In genomic region chr6:53698128-53698749, GRCm38 (mm10) we compare ENCODE assay signal across 8 mouse cellular contexts.
DNase-seq lines count a peak whose midpoint lies in the region; ATAC-seq and TF ChIP-seq lines count a peak whose summit lies in the region.
"Had no signal": no experiment of that assay in that cellular context is flagged by ENCODE, and none has a peak within 500 bp of the region (broad histone marks: within the 10 kb centered on the region; RNA-seq: fewer than 3 reads in every experiment).

No protein-coding gene starts in this region.

- TF ChIP-seq CTCF in lung, embryonic 14.5 days (IDR thresholded peaks at IDR 0.05; ENCODE audit: low read depth) = no peak

- peak; percentile 47; the same call in 1 of the 2 replicates for ATAC-seq in lung, embryonic 14.5 days (ENCODE audit: insufficient read depth)
- peak; percentile 88 for ATAC-seq in embryonic facial prominence, embryonic 14.5 days (ENCODE audit: low read depth)
- ATAC-seq in intestine, embryonic 15.5 days = no peak
- no peak for ATAC-seq in cerebellum, adult (ENCODE audit: insufficient number of reproducible peaks, low FRiP score, low TSS enrichment)
- ATAC-seq: Patski had no signal

- peak overlapping the region; percentile 45 for H3K4me2 ChIP-seq in lung, embryonic 14.5 days
- H3K4me2 ChIP-seq in embryonic facial prominence, embryonic 14.5 days (ENCODE audit: low read depth, low read length) = peak overlapping the region; percentile 37
- peak overlapping the region; percentile 34 for H3K4me2 ChIP-seq in intestine, embryonic 15.5 days (replicated peaks)

- no peak overlapping the region for H3K9ac ChIP-seq in lung, embryonic 14.5 days
- H3K9ac ChIP-seq in embryonic facial prominence, embryonic 14.5 days (ENCODE audit: low read depth, low read length) = no peak overlapping the region
- H3K9ac ChIP-seq in intestine, embryonic 15.5 days = no peak overlapping the region

- H3K4me3 ChIP-seq in lung, embryonic 14.5 days (ENCODE audit: low read depth, low read length) = no peak overlapping the region
- no peak overlapping the region for H3K4me3 ChIP-seq in embryonic facial prominence, embryonic 14.5 days (ENCODE audit: low read depth, low read length)
- H3K4me3 ChIP-seq in intestine, embryonic 15.5 days (replicated peaks) = no peak overlapping the region

- peak; percentile 53 for DNase-seq in lung, embryonic 14.5 days
- DNase-seq in lung, postnatal 36 days = no peak
- peak; percentile 66 for DNase-seq in embryonic facial prominence, embryonic 14.5 days (ENCODE audit: low spot score)
- DNase-seq in retina, postnatal 7 days (ENCODE audit: low read depth, low spot score) = peak; percentile 11
- no peak for DNase-seq in gastrocnemius, adult 18-20 months (ENCODE audit: low spot score)

- H3K9me3 ChIP-seq in lung, embryonic 14.5 days (ENCODE audit: low read depth, low read length) = no peaks in the 10 kb centered on the region
- H3K9me3 ChIP-seq in embryonic facial prominence, embryonic 14.5 days (ENCODE audit: control insufficient read depth, low read length) = no peaks in the 10 kb centered on the region
- H3K9me3 ChIP-seq in intestine, embryonic 15.5 days = no peaks in the 10 kb centered on the region

- H3K4me1 ChIP-seq in lung, embryonic 14.5 days (ENCODE audit: insufficient read depth) = peaks cover 3% of the 10 kb centered on the region; the same call in 1 of the 2 replicates
- H3K4me1 ChIP-seq in embryonic facial prominence, embryonic 14.5 days (ENCODE audit: control insufficient read depth, insufficient read depth, low read length) = peaks cover 17% of the 10 kb centered on the region
- no peaks in the 10 kb centered on the region for H3K4me1 ChIP-seq in intestine, embryonic 15.5 days (replicated peaks)

- H3K27me3 ChIP-seq in lung, embryonic 14.5 days (ENCODE audit: insufficient read depth, low read length) = no peaks in the 10 kb centered on the region
- H3K27me3 ChIP-seq in embryonic facial prominence, embryonic 14.5 days (replicated peaks; ENCODE audit: control insufficient read depth, insufficient read depth, low read length) = no peaks in the 10 kb centered on the region
- no peaks in the 10 kb centered on the region for H3K27me3 ChIP-seq in intestine, embryonic 15.5 days (replicated peaks)
- H3K27me3 ChIP-seq: Patski had no signal

- H3K27ac ChIP-seq in lung, embryonic 14.5 days (ENCODE audit: low read depth) = no peak overlapping the region
- no peak overlapping the region for H3K27ac ChIP-seq in embryonic facial prominence, embryonic 14.5 days (replicated peaks; ENCODE audit: low read depth, low read length)
- H3K27ac ChIP-seq in intestine, embryonic 15.5 days = no peak overlapping the region

- WGBS in lung, embryonic 14.5 days = 13% methylated on average over 15 of the region's 15 CpGs
- WGBS in embryonic facial prominence, embryonic 14.5 days = 15% methylated on average over 15 of the region's 15 CpGs
- WGBS in intestine, embryonic 15.5 days = 24% methylated on average over 15 of the region's 15 CpGs

- H3K36me3 ChIP-seq in lung, embryonic 14.5 days (ENCODE audit: insufficient read depth) = no peaks in the 10 kb centered on the region
- no peaks in the 10 kb centered on the region for H3K36me3 ChIP-seq in embryonic facial prominence, embryonic 14.5 days (ENCODE audit: control insufficient read depth, insufficient read depth, low read length)
- H3K36me3 ChIP-seq in intestine, embryonic 15.5 days = no peaks in the 10 kb centered on the region

Comparison
In these comparisons a context has a peak if more than half of its experiments do, and no peak if none do; other contexts are left out.
1. DNase-seq: peak in lung, embryonic 14.5 days (single experiment), embryonic facial prominence, embryonic 14.5 days (single experiment) and retina, postnatal 7 days (single experiment); none in lung, postnatal 36 days (single experiment) and gastrocnemius, adult 18-20 months (single experiment).
2. ATAC-seq: peak in lung, embryonic 14.5 days (single experiment) and embryonic facial prominence, embryonic 14.5 days (single experiment); none in intestine, embryonic 15.5 days (single experiment) and cerebellum, adult (single experiment).
3. Peak in every context shown above with its lines, with median percentiles within 50 percentile points of each other: H3K4me2 ChIP-seq.